Mouse (Mus musculus) MEL (cell line): Measurements from ENCODE around the gene Prr12. TPM values are rescaled to one million over a fixed set of nuclear protein-coding genes. Genes with fewer than 3 reads are reported as not detected.
A peak's percentile ranks its signal among the peaks of the same experiment; 100 is the strongest.

Source experiments
- DNase-seq: peaks from one replicate; pipeline ENCODE4 v3.0.0; 2011; ENCODE audit warnings: low read depth, low spot score
- H3K27ac ChIP-seq: 2 replicates; pipeline ENCODE4 v1.5.1; 2012; ENCODE audit warnings: low read depth, mild to moderate bottlenecking, control low read depth, low read length, moderate library complexity; ENCODE audit not compliant: control insufficient read depth
- H3K27me3 ChIP-seq, 2 experiments: fragments of 150-350 bp in 1 of 2; sonication (generic) in 1 of 2; 2 replicates each; pipeline ENCODE4 v1.6.1; 2012; ENCODE audit warnings: low read length in 2 of 2, mild to moderate bottlenecking in 2 of 2, improper control_type of control experiment in 1 of 2, moderate library complexity in 1 of 2; ENCODE audit not compliant: insufficient read depth in 2 of 2, control insufficient read depth in 1 of 2
- H3K36me3 ChIP-seq, 2 experiments: 2 replicates each; pipeline ENCODE4 v1.6.1; 2012 to 2014; ENCODE audit warnings: low read length in 2 of 2, improper control_type of control experiment in 1 of 2, inconsistent platforms in 1 of 2, mild to moderate bottlenecking in 1 of 2; ENCODE audit not compliant: insufficient read depth in 2 of 2, control insufficient read depth in 1 of 2
- H3K4me1 ChIP-seq, 2 experiments: fragments of 150-350 bp in 1 of 2; sonication (generic) in 1 of 2; 2 replicates each; pipeline ENCODE4 v1.6.1; 2012; ENCODE audit warnings: low read length in 2 of 2, improper control_type of control experiment in 1 of 2, mild to moderate bottlenecking in 1 of 2; ENCODE audit not compliant: insufficient read depth in 2 of 2, control insufficient read depth in 1 of 2
- H3K4me3 ChIP-seq, 2 experiments: fragments of 150-350 bp in 1 of 2; sonication (generic) in 1 of 2; 2 replicates each; pipeline ENCODE4 v1.5.1; 2012; ENCODE audit warnings: low read depth in 2 of 2, low read length in 2 of 2, mild to moderate bottlenecking in 2 of 2, moderate library complexity in 2 of 2, control low read depth in 1 of 2, improper control_type of control experiment in 1 of 2; ENCODE audit not compliant: control insufficient read depth in 1 of 2, insufficient read depth in 1 of 2
- H3K79me2 ChIP-seq: 2 replicates; pipeline ENCODE4 v1.6.1; 2012; ENCODE audit warnings: mild to moderate bottlenecking, low read length, moderate library complexity; ENCODE audit not compliant: control insufficient read depth, poor library complexity, insufficient read depth
- H3K9ac ChIP-seq: 2 replicates; pipeline ENCODE4 v1.6.1; 2012; ENCODE audit warnings: low read depth, mild to moderate bottlenecking, control low read depth, low read length, moderate library complexity; ENCODE audit not compliant: control insufficient read depth, poor library complexity, severe bottlenecking
- H3K9me3 ChIP-seq: fragments of 150-350 bp; sonication (generic); replicated peaks from 2 replicates; pipeline ENCODE4 v1.6.1; 2012; ENCODE audit warnings: mild to moderate bottlenecking, low read length, improper control_type of control experiment, moderate library complexity; ENCODE audit not compliant: insufficient read depth
- BHLHE40 ChIP-seq: IDR thresholded peaks from 2 replicates; pipeline ENCODE4 v1.6.1; 2012; ENCODE audit warnings: low read depth, mild to moderate bottlenecking, inconsistent platforms, low read length, improper control_type of control experiment, borderline replicate concordance
- CHD1 ChIP-seq: IDR thresholded peaks from 2 replicates; pipeline ENCODE4 v1.6.1; 2012; ENCODE audit warnings: low read depth, mild to moderate bottlenecking, inconsistent platforms, low read length, improper control_type of control experiment
- CHD2 ChIP-seq: IDR thresholded peaks from 2 replicates; pipeline ENCODE4 v1.6.1; 2011; ENCODE audit warnings: low read length, improper control_type of control experiment
- CTCF ChIP-seq, 3 experiments: IDR thresholded peaks in 2 of 3; conservative IDR thresholded peaks in 1 of 3; 2 replicates each; pipeline ENCODE4 v1.5.1; 2011 to 2012; ENCODE audit warnings: low read length in 3 of 3, low read depth in 2 of 3, mild to moderate bottlenecking in 2 of 3, improper control_type of control experiment in 1 of 3, inconsistent platforms in 1 of 3, mixed read lengths in 1 of 3, moderate library complexity in 1 of 3; ENCODE audit not compliant: control insufficient read depth in 1 of 3, insufficient read depth in 1 of 3, poor library complexity in 1 of 3, severe bottlenecking in 1 of 3
- E2F4 ChIP-seq: IDR thresholded peaks from 2 replicates; pipeline ENCODE4 v1.6.1; 2011; ENCODE audit warnings: low read depth, low read length, improper control_type of control experiment, borderline replicate concordance
- ELF1 ChIP-seq: IDR thresholded peaks from 2 replicates; pipeline ENCODE4 v1.6.1; 2014; ENCODE audit warnings: low read depth, mild to moderate bottlenecking, inconsistent platforms, low read length, improper control_type of control experiment, moderate library complexity
- EP300 ChIP-seq, 2 experiments: IDR thresholded peaks; 2 replicates each; pipeline ENCODE4 v1.6.1; 2011; ENCODE audit warnings: improper control_type of control experiment in 2 of 2, low read length in 2 of 2, low read depth in 1 of 2, mild to moderate bottlenecking in 1 of 2
- ETS1 ChIP-seq: IDR thresholded peaks from 2 replicates; pipeline ENCODE4 v1.6.1; 2012; ENCODE audit warnings: low read depth, mild to moderate bottlenecking, inconsistent platforms, low read length, improper control_type of control experiment, moderate library complexity
- GABPA ChIP-seq: IDR thresholded peaks from 2 replicates; pipeline ENCODE4 v1.6.1; 2012; ENCODE audit warnings: low read depth, mild to moderate bottlenecking, inconsistent platforms, low read length, improper control_type of control experiment, moderate library complexity
- GATA1 ChIP-seq: IDR thresholded peaks from 2 replicates; pipeline ENCODE4 v1.6.1; 2011; ENCODE audit warnings: low read depth, low read length, improper control_type of control experiment
- HCFC1 ChIP-seq: IDR thresholded peaks from 2 replicates; pipeline ENCODE4 v1.6.1; 2012; ENCODE audit warnings: low read depth, mild to moderate bottlenecking, inconsistent platforms, low read length, improper control_type of control experiment, moderate library complexity
- JUND ChIP-seq: IDR thresholded peaks from 2 replicates; pipeline ENCODE4 v1.6.1; 2011; ENCODE audit warnings: low read depth, mild to moderate bottlenecking, improper control_type of control experiment, low read length
- KAT2A ChIP-seq: conservative IDR thresholded peaks from 2 replicates; pipeline ENCODE4 v1.6.1; 2012; ENCODE audit warnings: low read depth, low read length, improper control_type of control experiment, inconsistent platforms
- MAFK ChIP-seq: IDR thresholded peaks from 2 replicates; pipeline ENCODE4 v1.6.1; 2011; ENCODE audit warnings: low read depth, mild to moderate bottlenecking, low read length, improper control_type of control experiment, borderline replicate concordance
- MAX ChIP-seq: IDR thresholded peaks from 2 replicates; pipeline ENCODE4 v1.6.1; 2011; ENCODE audit warnings: low read length, improper control_type of control experiment
- MAZ ChIP-seq: IDR thresholded peaks from 2 replicates; pipeline ENCODE4 v1.6.1; 2012; ENCODE audit warnings: low read depth, mild to moderate bottlenecking, inconsistent platforms, low read length, improper control_type of control experiment
- MEF2A ChIP-seq: IDR thresholded peaks from 2 replicates; pipeline ENCODE4 v1.6.1; 2014; ENCODE audit warnings: low read depth, mild to moderate bottlenecking, inconsistent platforms, low read length, improper control_type of control experiment; ENCODE audit not compliant: poor library complexity, insufficient replicate concordance, severe bottlenecking; ENCODE audit errors: extremely low read depth
- MYB ChIP-seq: IDR thresholded peaks from 2 replicates; pipeline ENCODE4 v1.6.1; 2011; ENCODE audit warnings: mild to moderate bottlenecking, low read depth, low read length, improper control_type of control experiment
- MYC ChIP-seq: IDR thresholded peaks from 2 replicates; pipeline ENCODE4 v1.6.1; 2011; ENCODE audit warnings: low read depth, mild to moderate bottlenecking, low read length, improper control_type of control experiment, moderate library complexity
- NELFE ChIP-seq: IDR thresholded peaks from 2 replicates; pipeline ENCODE4 v1.6.1; 2011; ENCODE audit warnings: low read depth, low read length, improper control_type of control experiment
- NRF1 ChIP-seq: IDR thresholded peaks from 2 replicates; pipeline ENCODE4 v1.6.1; 2014; ENCODE audit warnings: low read depth, mild to moderate bottlenecking, inconsistent platforms, low read length, improper control_type of control experiment, moderate library complexity; ENCODE audit not compliant: poor library complexity, insufficient read depth, severe bottlenecking
- POLR2A ChIP-seq, 2 experiments: IDR thresholded peaks; 2 replicates each; pipeline ENCODE4 v1.6.1; 2011 to 2012; ENCODE audit warnings: low read length in 2 of 2, mild to moderate bottlenecking in 2 of 2, control low read depth in 1 of 2, improper control_type of control experiment in 1 of 2, low read depth in 1 of 2, moderate library complexity in 1 of 2; ENCODE audit not compliant: control insufficient read depth in 1 of 2, insufficient read depth in 1 of 2, poor library complexity in 1 of 2
- POLR2AphosphoS2 ChIP-seq: IDR thresholded peaks from 2 replicates; pipeline ENCODE4 v1.6.1; 2011; ENCODE audit warnings: low read length, improper control_type of control experiment
- POLR2AphosphoS5 ChIP-seq: IDR thresholded peaks from 2 replicates; pipeline ENCODE4 v1.6.1; 2012; ENCODE audit warnings: low read depth, borderline replicate concordance, mild to moderate bottlenecking, inconsistent platforms, low read length, moderate library complexity, mixed read lengths
- RAD21 ChIP-seq: IDR thresholded peaks from 2 replicates; pipeline ENCODE4 v1.6.1; 2011; ENCODE audit warnings: mild to moderate bottlenecking, low read depth, low read length, improper control_type of control experiment
- RCOR1 ChIP-seq: IDR thresholded peaks from 2 replicates; pipeline ENCODE4 v1.6.1; 2012; ENCODE audit warnings: low read depth, mild to moderate bottlenecking, inconsistent platforms, low read length, improper control_type of control experiment
- SIN3A ChIP-seq: IDR thresholded peaks from 2 replicates; pipeline ENCODE4 v1.6.1; 2012; ENCODE audit warnings: low read length, improper control_type of control experiment, inconsistent platforms
- SMC3 ChIP-seq: IDR thresholded peaks from 2 replicates; pipeline ENCODE4 v1.6.1; 2011; ENCODE audit warnings: low read depth, low read length, improper control_type of control experiment
- TAL1 ChIP-seq: IDR thresholded peaks from 2 replicates; pipeline ENCODE4 v1.6.1; 2012; ENCODE audit warnings: mild to moderate bottlenecking, inconsistent platforms, low read length, moderate library complexity, mixed read lengths
- TCF12 ChIP-seq: IDR thresholded peaks from 2 replicates; pipeline ENCODE4 v1.6.1; 2014; ENCODE audit warnings: low read depth, mild to moderate bottlenecking, inconsistent platforms, low read length, improper control_type of control experiment, moderate library complexity
- UBTF ChIP-seq: IDR thresholded peaks from 2 replicates; pipeline ENCODE4 v1.6.1; 2012; ENCODE audit warnings: low read depth, mild to moderate bottlenecking, inconsistent platforms, low read length, improper control_type of control experiment, moderate library complexity, borderline replicate concordance; ENCODE audit not compliant: insufficient read depth
- USF1 ChIP-seq: IDR thresholded peaks from 2 replicates; pipeline ENCODE4 v1.6.1; 2014; ENCODE audit warnings: low read depth, mild to moderate bottlenecking, inconsistent platforms, low read length, improper control_type of control experiment, moderate library complexity
- USF2 ChIP-seq, 2 experiments: IDR thresholded peaks; 2 replicates each; pipeline ENCODE4 v1.6.1; 2011 to 2012; ENCODE audit warnings: improper control_type of control experiment in 2 of 2, low read length in 2 of 2, borderline replicate concordance in 1 of 2, inconsistent platforms in 1 of 2, low read depth in 1 of 2, mild to moderate bottlenecking in 1 of 2; ENCODE audit not compliant: insufficient read depth in 1 of 2
- ZC3H11A ChIP-seq: IDR thresholded peaks from 2 replicates; pipeline ENCODE4 v1.6.1; 2012; ENCODE audit warnings: low read depth, mild to moderate bottlenecking, inconsistent platforms, low read length, improper control_type of control experiment
- ZMIZ1 ChIP-seq: IDR thresholded peaks from 2 replicates; pipeline ENCODE4 v1.6.1; 2012; ENCODE audit warnings: low read depth, mild to moderate bottlenecking, inconsistent platforms, low read length, improper control_type of control experiment, moderate library complexity
- ZNF384 ChIP-seq: IDR thresholded peaks from 2 replicates; pipeline ENCODE4 v1.6.1; 2012; ENCODE audit warnings: low read depth, mild to moderate bottlenecking, inconsistent platforms, low read length, improper control_type of control experiment
- polyA plus RNA-seq, 2 experiments: library from polyadenylated mRNA; stranded (reverse) in 1 of 2; unstranded in 1 of 2; fragments of >175 nt in 1 of 2; fragments of >200 nt in 1 of 2; gene quantifications; 2 replicates each; pipeline versions ENCODE4 v1.2.1 to v1.2.4; 2012; ENCODE audit warnings: low replicate concordance in 2 of 2, low read depth in 1 of 2; ENCODE audit not compliant: insufficient read length in 2 of 2, insufficient read depth in 1 of 2, missing spikeins in 1 of 2
- total RNA-seq: library from RNA; depleted of rRNA; stranded (reverse); fragments of 300-350 nt; gene quantifications from 2 replicates; pipeline ENCODE4 v1.2.3, GENCODE M21; 2012

Prr12 gene
- total and polyA plus RNA-seq, 3 experiments = 3.5 to 32.1 TPM; not detected in 1

- Histone ChIP-seq H3K4me3 (peak within 1 kb of the TSS; percentile 64 to 79), H3K27me3 (no peaks in the 10 kb centered on the region), H3K36me3 (peaks cover 0 to 9% of the 10 kb centered on the region in 2 experiments; a peak in 1 of 4 replicates), H3K9ac (peak within 1 kb of the TSS; percentile 91), H3K27ac (peak within 1 kb of the TSS; percentile 98), H3K9me3 (no peaks in the 10 kb centered on the region), H3K79me2 (peaks cover 22% of the 10 kb centered on the region), H3K4me1 (no peaks in the 10 kb centered on the region)
- peak; percentile 99 for DNase-seq
- TF ChIP-seq EP300 (IDR thresholded peaks at IDR 0.05; ENCODE audit: low read depth in 1 of 2, low read length in 2 of 2) (peak in 1 of 2 experiments; percentile 5; a peak in 1 of 4 replicates), KAT2A (peak; percentile 88), ZC3H11A (no peak), POLR2AphosphoS2 (peak; percentile 86; the same call in 1 of the 2 replicates), NRF1 (peak; percentile 90), ZNF384 (no peak), CHD1 (no peak; the same call in 1 of the 2 replicates), ELF1 (peak; percentile 90), POLR2A (IDR thresholded peaks at IDR 0.05; ENCODE audit: control insufficient read depth in 1 of 2, insufficient read depth in 1 of 2, low read depth in 1 of 2, low read length in 2 of 2, poor library complexity in 1 of 2) (peak; percentile 75 to 89; a peak in 3 of 4 replicates), ETS1 (peak; percentile 62), POLR2AphosphoS5 (no peak), GABPA (no peak), MYB (peak; percentile 93), RAD21 (no peak), MEF2A (no peak), TAL1 (no peak), USF1 (no peak), MAZ (no peak; the same call in 1 of the 2 replicates), E2F4 (no peak), RCOR1 (no peak), MAFK (no peak), MYC (peak; percentile 75), SMC3 (no peak), SIN3A (peak; percentile 87), JUND (no peak), BHLHE40 (peak; percentile 46; the same call in 1 of the 2 replicates), CHD2 (no peak), NELFE (peak; percentile 76), CTCF (IDR thresholded peaks at IDR 0.05 in 2 of 3, conservative IDR thresholded peaks at IDR 0.05 in 1 of 3; ENCODE audit: control insufficient read depth in 1 of 3, insufficient read depth in 1 of 3, low read depth in 2 of 3, low read length in 3 of 3, poor library complexity in 1 of 3, severe bottlenecking in 1 of 3) (no peak), TCF12 (peak; percentile 45; the same call in 1 of the 2 replicates), MAX (no peak), UBTF (peak; percentile 92; the same call in 1 of the 2 replicates), ZMIZ1 (peak; percentile 80), HCFC1 (peak; percentile 93), GATA1 (no peak), USF2 (IDR thresholded peaks at IDR 0.05; ENCODE audit: borderline replicate concordance in 1 of 2, insufficient read depth in 1 of 2, low read depth in 1 of 2, low read length in 2 of 2) (no peak)
Observed at GRCm38 (mm10) chr7:44997231-44997939, 55.3 kb downstream of the Prr12 start, which contains the start of gene Irf3. Gene Irf3 (plus strand): TSS chr7:44997648.
